Mouse (Mus musculus) frontal cortex, postnatal 25 days (tissue): ENCODE data around the gene Ugt2b38.
"Not testable (repeated sequence)": the region's sequence is repeated elsewhere in the genome, so short reads cannot be mapped to it uniquely, and the experiment has no call there.

Experiments used
- DNase-seq, 2 experiments: peaks; one replicate each; pipeline ENCODE4 v3.0.0; 2022; ENCODE audit warnings: low spot score in 2 of 2

Gene Ugt2b38

GRCm38 (mm10) chr5:87424041-87424440, at the start of gene Ugt2b38:
Ugt2b38 (minus strand) TSS chr5:87424203.
- not testable (repeated sequence) for DNase-seq

GRCm38 (mm10) chr5:87458810-87459209, 34.8 kb upstream of the Ugt2b38 start:
- DNase-seq, result no peak

- DNase-seq, result no peak
These were observed 33.7 kb upstream of the Ugt2b38 start for GRCm38 (mm10) chr5:87457701-87458100.

GRCm38 (mm10) chr5:87456216-87456850, 32.3 kb upstream of the Ugt2b38 start:
- no peak for DNase-seq

- no peak for DNase-seq
These were observed 31.5 kb upstream of the Ugt2b38 start for GRCm38 (mm10) chr5:87455519-87455918.

- not testable (repeated sequence) for DNase-seq
These were observed 28.5 kb upstream of the Ugt2b38 start for GRCm38 (mm10) chr5:87452514-87452913.

- peak in 1 of 2 experiments; percentile 4 for DNase-seq
These were observed 12.3 kb upstream of the Ugt2b38 start for GRCm38 (mm10) chr5:87436264-87436663.

- DNase-seq, result no peak
These were observed 1.7 kb upstream of the Ugt2b38 start for GRCm38 (mm10) chr5:87425676-87426075.

- DNase-seq, result no peak
These were observed 27.0 kb downstream of the Ugt2b38 start for GRCm38 (mm10) chr5:87396968-87397367.

- DNase-seq, result no peak
These were observed 33.2 kb downstream of the Ugt2b38 start for GRCm38 (mm10) chr5:87390818-87391217.

- DNase-seq, result no peak
These were observed 43.8 kb downstream of the Ugt2b38 start for GRCm38 (mm10) chr5:87380234-87380633.

- no peak for DNase-seq
These were observed 44.2 kb downstream of the Ugt2b38 start for GRCm38 (mm10) chr5:87379825-87380224.

- no peak for DNase-seq
These were observed 48.1 kb downstream of the Ugt2b38 start for GRCm38 (mm10) chr5:87375874-87376383.

GRCm38 (mm10) chr5:87373502-87373863, 50.5 kb downstream of the Ugt2b38 start:
- no peak for DNase-seq

GRCm38 (mm10) chr5:87372788-87373501, 51.1 kb downstream of the Ugt2b38 start:
- not testable (repeated sequence) for DNase-seq
